Mouse (Mus musculus): ENCODE data around the gene Pign.

Pign gene

DNA sequence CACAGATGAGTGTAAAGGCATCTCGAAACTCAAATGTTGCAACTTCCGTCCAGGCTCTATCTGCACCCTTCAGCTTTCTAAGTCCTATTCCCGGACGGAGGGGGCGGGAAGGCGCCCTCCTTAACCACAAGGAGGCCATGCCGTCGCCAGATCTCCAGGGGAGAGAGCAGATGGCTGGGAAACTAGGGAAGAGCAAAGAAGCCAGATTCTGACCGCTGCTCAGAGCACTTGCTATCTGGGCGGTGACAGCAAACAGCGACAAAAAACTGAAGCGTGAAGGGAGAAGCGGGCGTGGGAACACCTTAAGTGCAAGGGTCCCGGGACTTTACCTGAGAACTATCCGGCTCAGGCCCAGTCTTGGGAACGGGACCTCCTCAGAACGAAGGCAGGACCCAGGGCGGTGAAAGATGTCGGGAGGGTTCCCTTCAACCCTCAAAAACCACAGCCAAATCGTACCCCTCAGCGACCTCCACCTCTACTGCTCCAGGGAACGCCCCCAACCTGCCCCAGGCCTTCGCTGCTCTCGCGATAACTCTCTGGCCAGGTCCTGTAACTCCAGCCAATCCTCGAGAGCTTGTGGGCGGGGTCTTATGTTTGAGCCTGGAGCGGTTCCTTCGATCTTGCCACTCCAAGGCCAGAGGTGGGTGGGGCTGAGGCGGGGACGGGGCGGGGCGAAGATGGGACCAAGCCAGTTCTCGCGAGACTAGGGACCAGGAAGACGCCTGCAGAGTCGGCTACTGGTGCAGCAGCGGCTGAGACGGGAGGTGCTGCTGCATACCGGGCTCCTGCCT, at the start of gene Pign, which contains the start of gene Relch:
Pign (minus strand) TSS at position 507 of the 791 bp plus-strand sequence.
Relch (plus strand) TSS at position 691 of the 791 bp plus-strand sequence.
- DNase-seq (ENCODE audit: low spot score): peak; percentile 99

GRCm38 (mm10) chr1:105712822-105713221, 49.3 kb upstream of the Pign start:
- DNase-seq (ENCODE audit: low spot score): no peak

DNA sequence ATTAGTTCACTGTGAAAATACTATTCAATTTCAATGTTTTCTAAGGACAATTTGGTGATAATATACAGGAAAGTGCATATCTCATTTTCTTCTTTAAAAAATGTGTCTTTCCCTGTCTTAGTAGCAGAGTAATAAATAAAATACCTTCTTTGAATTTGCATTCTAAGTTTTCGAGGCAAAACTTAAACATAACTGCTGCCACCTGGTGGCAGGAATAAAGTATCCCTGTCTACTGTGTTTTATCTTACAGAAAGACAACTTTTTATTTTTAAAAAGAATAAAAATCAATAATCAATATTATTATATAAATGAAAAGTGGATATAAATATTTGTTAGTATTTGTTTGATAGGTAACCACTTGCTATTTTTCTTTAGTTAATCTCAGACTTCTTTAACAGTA, 47.8 kb upstream of the Pign start:
- DNase-seq (ENCODE audit: low spot score): peak; percentile 51

DNA sequence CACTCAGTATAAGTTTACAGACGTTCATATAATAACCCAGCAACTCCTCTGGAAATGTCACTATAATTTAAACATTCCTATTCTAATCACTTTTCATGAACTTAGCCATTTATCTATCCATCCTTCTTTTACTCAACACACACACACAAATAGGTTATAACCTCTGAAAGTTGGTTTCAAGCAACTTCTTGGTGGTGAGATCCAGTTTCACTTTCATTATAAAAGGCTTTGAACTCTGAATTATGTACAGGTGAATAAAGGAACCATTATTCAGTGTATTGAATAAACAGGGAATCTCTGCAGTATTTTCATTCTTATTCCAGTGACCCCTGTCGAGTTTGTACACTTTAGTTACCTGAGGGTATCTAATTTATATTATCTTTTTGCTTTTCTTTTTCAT, 45.9 kb upstream of the Pign start:
- DNase-seq (ENCODE audit: low spot score): no peak

DNA sequence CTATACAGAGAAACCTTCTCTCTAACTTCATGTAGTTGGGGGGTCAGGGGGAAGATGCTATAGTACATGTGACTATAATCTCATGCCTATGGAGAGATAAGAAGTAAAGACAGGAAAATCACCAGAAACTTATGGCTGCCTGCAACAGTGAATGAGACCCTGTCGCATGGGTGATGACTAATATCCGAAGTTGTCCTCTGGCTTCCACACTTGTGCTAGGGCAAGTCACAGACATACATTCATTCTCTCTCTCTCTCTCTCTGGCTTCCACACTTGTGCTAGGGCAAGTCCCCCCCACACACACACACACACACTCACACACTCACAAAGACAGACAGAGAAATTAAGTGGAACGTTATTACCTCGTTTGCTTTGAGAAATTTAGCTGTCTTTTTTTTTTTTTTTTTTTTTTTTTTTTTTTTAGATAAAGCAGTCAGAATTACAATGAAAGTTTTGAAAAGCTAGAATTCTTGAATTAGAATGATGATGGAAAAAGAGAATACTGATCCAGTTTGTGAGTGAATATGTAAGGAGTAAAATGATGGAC, 37.6 kb upstream of the Pign start:
- no peak for DNase-seq (ENCODE audit: low spot score)

- no peak for DNase-seq (ENCODE audit: low spot score)
Observed at GRCm38 (mm10) chr1:105695581-105695980, 32.1 kb upstream of the Pign start.

DNA sequence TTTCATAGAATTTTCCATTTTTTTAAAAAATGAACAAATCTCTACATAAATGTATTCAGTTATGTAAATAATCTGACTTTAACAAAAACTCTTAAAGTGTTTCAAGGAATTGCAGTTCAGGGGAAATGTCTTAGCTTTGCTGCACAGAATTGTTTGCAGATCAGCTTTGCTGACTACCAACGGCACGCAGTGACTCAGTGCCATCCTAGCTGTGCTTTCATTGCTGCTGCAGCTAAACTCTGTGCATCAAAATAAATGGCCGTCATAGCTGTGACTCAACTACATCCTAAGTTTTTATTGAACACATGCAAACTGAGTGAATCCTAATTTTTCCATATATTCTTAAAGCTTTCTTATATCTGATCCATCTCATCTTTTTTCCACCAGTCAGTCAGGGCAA, 22.0 kb upstream of the Pign start:
- no peak for DNase-seq (ENCODE audit: low spot score)

DNA sequence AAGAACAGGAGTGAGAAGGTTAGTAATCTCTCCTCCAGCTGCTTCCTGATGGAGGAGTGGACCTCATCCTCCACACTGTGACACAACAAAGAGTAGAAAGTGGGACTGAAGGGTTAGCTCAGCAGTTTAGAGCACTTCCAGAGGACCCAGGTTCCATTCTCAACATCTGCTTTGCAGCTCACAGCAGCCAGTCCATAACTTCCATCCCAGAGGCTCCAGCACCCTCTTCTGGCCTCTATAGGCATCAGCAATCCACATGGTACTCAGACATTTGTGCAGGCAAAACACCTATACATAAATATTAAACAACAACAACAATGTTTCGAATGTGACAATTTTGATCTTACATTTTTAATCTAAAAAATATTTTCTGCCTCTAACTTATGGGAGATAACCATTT, 17.1 kb upstream of the Pign start:
- DNase-seq (ENCODE audit: low spot score): no peak

- DNase-seq (ENCODE audit: low spot score): no peak
Observed at GRCm38 (mm10) chr1:105674763-105675162, 11.3 kb upstream of the Pign start.

DNA sequence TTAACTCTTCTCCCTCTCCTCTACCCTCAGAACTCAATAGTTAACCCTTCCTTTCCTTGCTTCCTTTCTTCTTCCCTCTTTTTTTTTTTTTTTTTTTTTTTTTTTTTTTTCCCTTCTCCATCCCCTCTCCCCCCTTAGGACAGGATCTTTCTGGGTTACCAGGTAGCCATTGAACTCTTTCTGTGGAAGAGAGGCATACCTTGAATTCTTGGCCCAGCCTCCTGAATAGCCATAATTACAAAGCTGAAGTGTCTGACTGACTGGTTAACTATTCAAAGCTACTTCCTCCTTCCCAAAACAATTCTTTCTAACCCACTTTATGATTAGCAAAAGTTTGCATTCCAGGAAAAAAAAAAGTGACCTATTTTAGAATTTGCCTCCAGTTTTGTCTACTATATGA, 6.2 kb upstream of the Pign start:
- no peak for DNase-seq (ENCODE audit: low spot score)

DNA sequence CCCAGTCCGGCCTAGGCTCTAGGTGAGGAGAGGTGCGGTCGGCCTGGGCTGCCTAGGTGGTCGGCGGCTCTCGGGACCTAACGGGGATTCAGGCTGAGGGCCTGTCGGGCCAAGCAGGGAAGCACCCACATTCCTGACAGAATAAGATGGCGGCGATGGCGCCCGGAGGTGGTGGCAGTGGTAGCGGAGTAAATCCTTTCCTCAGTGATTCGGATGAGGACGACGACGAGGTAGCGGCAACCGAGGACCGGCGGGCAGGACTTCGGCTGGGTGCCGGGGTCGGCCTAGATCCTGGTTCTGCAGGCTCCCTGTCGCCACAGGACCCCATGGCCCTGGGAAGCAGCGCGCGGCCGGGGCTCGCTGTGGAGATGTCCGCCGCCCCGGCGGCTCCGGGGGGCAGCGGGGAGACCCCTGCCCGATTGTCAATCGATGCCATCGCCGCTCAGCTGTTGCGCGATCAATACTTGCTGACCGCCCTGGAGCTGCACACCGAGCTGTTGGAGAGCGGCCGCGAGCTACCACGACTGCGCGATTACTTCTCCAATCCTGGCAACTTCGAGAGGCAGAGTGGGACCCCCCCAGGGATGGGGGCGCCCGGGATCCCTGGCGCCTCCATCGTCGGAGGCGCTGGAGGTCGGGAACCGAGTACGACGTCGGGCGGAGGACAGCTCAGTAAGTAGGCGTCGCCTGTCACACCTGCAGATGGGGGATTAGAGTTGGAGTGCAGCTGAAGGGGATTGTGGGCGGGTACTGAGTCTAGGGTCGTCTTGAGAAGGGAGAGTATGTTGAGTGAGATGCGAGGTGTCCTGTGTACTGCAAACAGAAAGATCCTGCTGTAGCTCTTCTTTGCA, 710 bp upstream of the Pign start:
- DNase-seq (ENCODE audit: low spot score): no peak

GRCm38 (mm10) chr1:105662820-105663170, 682 bp downstream of the Pign start:
- DNase-seq (ENCODE audit: low spot score): no peak

DNA sequence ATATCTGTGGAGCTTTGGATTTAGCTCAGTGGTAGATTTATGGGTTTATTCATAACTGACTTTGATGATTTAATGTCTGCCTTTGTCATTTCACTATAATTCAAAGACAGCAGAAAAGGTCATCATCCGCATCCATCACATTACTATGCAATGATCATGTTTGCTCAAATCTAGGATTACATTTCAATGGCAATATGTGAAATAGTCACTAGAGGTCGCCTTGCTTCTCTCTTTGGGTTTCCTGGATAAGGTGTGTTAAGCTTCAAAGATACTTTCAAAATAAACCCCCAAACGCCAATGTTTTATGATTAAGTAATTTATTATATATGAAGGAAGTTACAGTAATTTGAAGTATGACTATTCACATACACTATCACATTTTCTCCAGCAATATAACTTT, 3.5 kb downstream of the Pign start:
- DNase-seq (ENCODE audit: low spot score): no peak

DNA sequence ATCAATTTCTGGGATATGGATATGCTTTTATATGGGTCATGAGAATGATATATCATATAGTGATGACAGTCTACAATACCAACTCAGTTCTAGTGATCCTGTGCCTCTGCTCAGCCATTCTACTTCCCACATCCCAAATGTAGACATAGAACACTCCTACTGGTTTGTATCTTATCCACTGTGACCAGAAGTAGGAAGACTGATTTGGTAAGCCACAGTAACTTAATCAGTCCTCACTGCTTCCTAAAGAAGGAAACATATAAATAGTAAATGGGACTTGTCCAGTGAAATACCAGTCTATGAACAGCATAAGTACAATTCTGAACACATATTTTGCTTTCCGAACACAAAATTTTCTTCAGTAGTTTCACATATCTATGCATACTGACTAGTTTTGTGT, 9.5 kb downstream of the Pign start:
- DNase-seq (ENCODE audit: low spot score): no peak

GRCm38 (mm10) chr1:105650650-105651049, 12.8 kb downstream of the Pign start:
- no peak for DNase-seq (ENCODE audit: low spot score)

DNA sequence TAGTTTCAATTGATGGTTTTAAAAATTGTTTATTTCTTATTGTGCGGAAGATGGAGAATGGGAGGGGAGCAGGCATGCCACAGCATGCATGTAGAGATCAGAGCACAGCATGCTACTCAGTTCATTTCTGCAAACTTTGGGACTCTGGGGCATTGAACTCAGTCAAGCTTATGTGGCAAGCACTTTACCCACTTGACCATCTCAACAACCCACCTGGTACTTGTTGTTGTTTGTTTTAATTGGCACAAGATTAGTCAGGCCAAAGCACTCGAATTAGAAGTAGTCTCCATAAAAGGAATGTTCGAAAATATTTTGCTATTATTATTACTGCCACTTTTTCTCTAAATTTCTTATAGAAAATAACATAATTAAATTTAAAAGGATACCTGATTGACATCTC, 19.4 kb downstream of the Pign start:
- no peak for DNase-seq (ENCODE audit: low spot score)

DNA sequence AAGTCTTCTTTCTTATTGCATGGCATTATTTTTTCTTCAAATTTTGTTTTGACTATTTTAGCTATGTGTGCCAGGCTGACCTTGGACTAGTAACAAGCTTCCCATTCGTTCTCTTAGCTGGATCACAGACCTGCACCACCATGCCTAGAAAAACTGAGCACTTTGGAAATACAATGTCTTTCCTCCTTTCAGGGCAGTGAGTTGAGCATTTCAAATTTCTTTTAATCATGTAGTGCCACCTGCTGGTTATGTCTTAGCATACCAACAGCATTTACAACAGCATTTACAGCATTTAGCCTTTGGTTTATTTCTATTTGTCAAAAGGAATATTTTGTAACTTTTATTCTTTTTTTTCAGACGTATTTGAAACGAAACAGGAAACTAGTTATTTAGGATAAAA, 33.0 kb downstream of the Pign start:
- DNase-seq (ENCODE audit: low spot score): no peak

- DNase-seq (ENCODE audit: low spot score): no peak
Observed at GRCm38 (mm10) chr1:105589673-105590072, 73.8 kb downstream of the Pign start.

DNA sequence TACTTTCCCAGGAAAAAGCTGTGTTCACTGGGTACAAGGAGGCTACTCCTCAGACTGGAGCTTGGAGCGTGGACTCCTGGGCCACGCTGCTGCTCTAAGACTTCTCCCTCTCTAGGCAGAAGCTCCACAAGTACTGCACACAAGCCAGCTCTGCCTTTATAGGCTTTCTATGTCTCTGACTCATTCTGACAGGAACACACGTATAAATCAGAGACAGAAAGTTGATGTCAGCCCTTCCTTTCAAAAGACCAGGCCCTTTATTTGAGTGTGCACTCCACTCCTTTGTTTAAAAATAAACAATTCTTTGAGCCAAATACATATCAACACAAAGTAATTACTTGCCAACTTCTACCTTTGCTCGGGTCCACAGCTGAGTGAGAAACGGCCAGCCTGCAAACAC, 74.8 kb downstream of the Pign start:
- DNase-seq (ENCODE audit: low spot score): no peak

DNA sequence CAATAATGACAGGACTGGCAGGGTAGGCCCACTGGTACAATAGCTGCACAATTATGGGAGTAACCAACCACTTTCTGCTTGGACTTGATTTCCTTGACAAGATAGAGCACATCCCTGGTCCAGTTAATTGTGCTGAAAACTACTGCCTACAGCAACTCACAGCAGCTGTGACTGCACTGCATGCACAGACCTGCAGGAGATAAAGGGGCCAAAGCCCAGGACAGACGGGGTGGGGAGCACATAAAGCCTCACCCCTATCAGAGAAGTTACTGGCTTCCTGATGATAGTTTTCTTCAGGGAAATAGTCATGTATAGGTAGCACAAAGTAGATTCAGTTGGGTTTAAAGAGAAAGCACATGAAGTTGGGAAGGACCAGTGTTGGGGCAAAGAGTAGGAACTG, 80.7 kb downstream of the Pign start:
- no peak for DNase-seq (ENCODE audit: low spot score)

DNA sequence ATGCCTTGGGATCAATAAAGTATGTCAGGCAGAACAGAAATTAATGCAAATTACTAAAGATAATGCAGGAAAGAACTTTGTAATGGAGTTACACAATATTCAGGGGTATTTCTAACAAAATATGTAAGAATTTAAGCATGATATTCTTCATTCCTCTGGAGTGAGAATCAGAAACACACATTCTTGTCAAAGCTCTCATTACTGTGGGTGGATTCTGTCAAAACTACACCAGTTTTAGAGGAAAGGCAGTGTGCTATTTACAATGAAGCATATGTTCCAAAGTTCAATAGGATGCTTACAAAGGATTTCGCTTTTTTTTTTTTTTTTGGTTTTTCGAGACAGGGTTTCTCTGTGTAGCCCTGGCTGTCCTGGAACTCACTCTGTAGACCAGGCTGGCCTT, 82.6 kb downstream of the Pign start:
- no peak for DNase-seq (ENCODE audit: low spot score)

DNA sequence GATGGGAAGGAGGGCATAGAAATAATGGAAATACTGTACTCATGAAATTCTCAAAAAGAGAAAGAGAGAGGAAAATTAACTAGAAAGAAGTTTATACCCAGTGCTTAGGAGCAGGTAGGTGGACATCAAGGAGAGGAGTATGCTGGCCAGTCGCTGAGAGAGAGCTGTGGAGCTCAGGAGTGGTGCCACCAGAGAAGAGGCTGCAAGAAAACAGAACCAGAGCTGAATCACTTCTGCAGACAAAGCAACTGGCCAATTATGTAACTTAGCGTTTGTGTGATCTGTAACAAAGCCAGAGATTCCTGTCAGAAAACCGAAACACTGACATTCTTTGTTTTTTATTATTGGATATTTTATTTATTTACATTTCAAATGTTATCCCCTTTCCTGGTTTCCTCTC, 97.4 kb downstream of the Pign start:
- DNase-seq (ENCODE audit: low spot score): no peak

DNA sequence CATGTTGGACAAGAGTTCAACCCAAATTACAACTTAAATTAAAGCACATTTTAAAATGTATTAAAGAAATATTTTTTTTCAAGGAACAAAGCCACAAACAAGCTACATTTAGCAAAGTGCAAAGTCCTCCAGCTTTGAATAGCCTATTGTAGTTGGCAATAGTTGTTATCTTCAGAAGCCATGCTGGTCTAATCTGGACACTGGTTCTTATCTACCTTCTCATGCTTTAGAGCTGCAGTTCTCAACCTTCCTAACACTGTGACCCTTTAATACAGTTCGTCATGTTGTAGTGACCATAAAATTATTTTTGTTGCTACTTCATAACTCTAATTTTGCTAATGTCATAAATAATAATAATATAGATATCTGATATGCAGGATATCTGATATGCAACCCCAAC, 99.2 kb downstream of the Pign start:
- DNase-seq (ENCODE audit: low spot score): no peak

Data from testis, postnatal 10 days (tissue).